Mouse (Mus musculus) hindbrain, embryonic 12.5 days (tissue): Measurements from ENCODE around the gene Ptafr. TPM values are rescaled to one million over a fixed set of nuclear protein-coding genes. Genes with fewer than 3 reads are reported as not detected.

Experiments
- ATAC-seq: fragments of 200-750 bp; cut with Nextera tagmentation; 2 replicates; pipeline ENCODE4 v1.8.0; 2017; ENCODE audit warnings: moderate TSS enrichment; ENCODE audit not compliant: low FRiP score
- H3K27ac ChIP-seq: fragments of 300-500 bp; sonication (generic); 2 replicates; pipeline ENCODE4 v1.5.1; 2016; ENCODE audit warnings: mild to moderate bottlenecking
- H3K27me3 ChIP-seq: fragments of 300-500 bp; sonication (generic); 2 replicates; pipeline ENCODE4 v1.6.1; 2016; ENCODE audit warnings: mild to moderate bottlenecking
- H3K36me3 ChIP-seq: fragments of 300-500 bp; sonication (generic); 2 replicates; pipeline ENCODE4 v1.6.1; 2016; ENCODE audit warnings: mild to moderate bottlenecking
- H3K4me1 ChIP-seq: fragments of 300-500 bp; sonication (generic); 2 replicates; pipeline ENCODE4 v1.6.1; 2016
- H3K4me2 ChIP-seq: fragments of 300-500 bp; sonication (generic); replicated peaks from 2 replicates; pipeline ENCODE4 v1.6.1; 2016; ENCODE audit warnings: mild to moderate bottlenecking
- H3K4me3 ChIP-seq: fragments of 300-500 bp; sonication (generic); 2 replicates; pipeline ENCODE4 v1.5.1; 2016; ENCODE audit warnings: mild to moderate bottlenecking
- H3K9ac ChIP-seq: fragments of 300-500 bp; sonication (generic); 2 replicates; pipeline ENCODE4 v1.6.1; 2016; ENCODE audit warnings: mild to moderate bottlenecking, moderate library complexity
- H3K9me3 ChIP-seq: fragments of 300-500 bp; sonication (generic); replicated peaks from 2 replicates; pipeline ENCODE4 v1.6.1; 2016; ENCODE audit warnings: mild to moderate bottlenecking
- WGBS: fragments of 180-500 bp; shearing (Covaris S2); methylation state at CpG from one replicate; pipeline ENCODE4 v1.1.7; 2016; 5-methylcytosine and 5-hydroxymethylcytosine counted together
- polyA plus RNA-seq: library from polyadenylated mRNA; unstranded; fragments of >200 nt; fragmentation: Nextera tagmentation; extraction: Ambion mirVana; gene quantifications from 2 replicates; pipeline ENCODE4 v1.2.1, GENCODE M21; 2016

Ptafr gene
- polyA plus RNA-seq, 1 experiment from 2014 or later = 0.76 TPM

- Histone ChIP-seq H3K4me2 (no peak overlapping the region), H3K27ac (no peak overlapping the region), H3K36me3 (no peaks in the 10 kb centered on the region), H3K9ac (no peak overlapping the region), H3K4me1 (no peaks in the 10 kb centered on the region), H3K9me3 (no peaks in the 10 kb centered on the region), H3K27me3 (no peaks in the 10 kb centered on the region), H3K4me3 (no peak overlapping the region)
- 85% methylated on average over 5 of the region's 5 CpGs for WGBS
- ATAC-seq = no peak
These were observed 60.3 kb downstream of the Ptafr start for GRCm38 (mm10) chr4:132624034-132624657.

- Histone ChIP-seq H3K9ac (no peak overlapping the region), H3K4me2 (no peak overlapping the region), H3K4me1 (no peaks in the 10 kb centered on the region), H3K36me3 (no peaks in the 10 kb centered on the region), H3K9me3 (no peaks in the 10 kb centered on the region), H3K27ac (no peak overlapping the region), H3K27me3 (no peaks in the 10 kb centered on the region), H3K4me3 (no peak overlapping the region)
- ATAC-seq = no peak
- WGBS = 17% methylated on average over 2 of the region's 2 CpGs
These were observed 65.0 kb downstream of the Ptafr start for GRCm38 (mm10) chr4:132628830-132629229.

Other genes starting within 250 kb of the Ptafr start
- gene Trnau1ap, start 234.5 kb upstream of the Ptafr start, polyA plus RNA-seq = 80.1 and 80.6 TPM in 2 replicates
- 65.8 and 67.5 TPM in 2 replicates for gene Rcc1, start 210.5 kb upstream of the Ptafr start, polyA plus RNA-seq
- 18.4 and 19.7 TPM in 2 replicates for gene Phactr4, start 141.6 kb upstream of the Ptafr start, polyA plus RNA-seq
- gene Med18, start 100.1 kb upstream of the Ptafr start, polyA plus RNA-seq = 18.9 and 24.5 TPM in 2 replicates
- 11.1 and 12.1 TPM in 2 replicates for gene Sesn2, start 53.6 kb upstream of the Ptafr start, polyA plus RNA-seq
- gene Atpif1, start 30.4 kb upstream of the Ptafr start, polyA plus RNA-seq = 1,136 and 1,234 TPM in 2 replicates
- gene Dnajc8, start 28.5 kb upstream of the Ptafr start, polyA plus RNA-seq = 159 and 164 TPM in 2 replicates
- gene Eya3, start 74.9 kb downstream of the Ptafr start, polyA plus RNA-seq = 25.1 and 29.0 TPM in 2 replicates
- gene Xkr8, start 168.5 kb downstream of the Ptafr start, polyA plus RNA-seq = 4.6 and 5.8 TPM in 2 replicates
- gene Smpdl3b, start 193.2 kb downstream of the Ptafr start, polyA plus RNA-seq = 1.3 and 1.7 TPM in 2 replicates
- 74.5 and 83.1 TPM in 2 replicates for gene Rpa2, start 204.3 kb downstream of the Ptafr start, polyA plus RNA-seq
- gene Themis2, start 232.3 kb downstream of the Ptafr start, polyA plus RNA-seq = 0.63 and 1.0 TPM in 2 replicates